Mouse (Mus musculus) erythroblast, adult 5-6 weeks (primary cell): ENCODE data around the gene Fubp3. TPM values are rescaled to one million over a fixed set of nuclear protein-coding genes. Genes with fewer than 3 reads are reported as not detected.

Source experiments
- ATAC-seq: replicated peaks from 2 replicates; pipeline ENCODE4 v1.8.0; 2016; ENCODE audit warnings: moderate number of reproducible peaks, mild to moderate bottlenecking, moderate TSS enrichment, inconsistent platforms; ENCODE audit not compliant: poor library complexity, low FRiP score, severe bottlenecking
- total RNA-seq, 2 experiments: library from RNA; stranded (forward) in 1 of 2; stranded (reverse) in 1 of 2; fragments of 150-400 nt in 1 of 2; fragments of 200-764, 138-1000 nt in 1 of 2; gene quantifications; 2 replicates each; pipeline versions ENCODE4 v1.2.3 to v1.2.4; 2015 to 2017; ENCODE audit warnings: low replicate concordance in 2 of 2

Fubp3 gene
- total RNA-seq, 2 experiments from 2014 or later = 8.3 to 9.9 TPM

DNA sequence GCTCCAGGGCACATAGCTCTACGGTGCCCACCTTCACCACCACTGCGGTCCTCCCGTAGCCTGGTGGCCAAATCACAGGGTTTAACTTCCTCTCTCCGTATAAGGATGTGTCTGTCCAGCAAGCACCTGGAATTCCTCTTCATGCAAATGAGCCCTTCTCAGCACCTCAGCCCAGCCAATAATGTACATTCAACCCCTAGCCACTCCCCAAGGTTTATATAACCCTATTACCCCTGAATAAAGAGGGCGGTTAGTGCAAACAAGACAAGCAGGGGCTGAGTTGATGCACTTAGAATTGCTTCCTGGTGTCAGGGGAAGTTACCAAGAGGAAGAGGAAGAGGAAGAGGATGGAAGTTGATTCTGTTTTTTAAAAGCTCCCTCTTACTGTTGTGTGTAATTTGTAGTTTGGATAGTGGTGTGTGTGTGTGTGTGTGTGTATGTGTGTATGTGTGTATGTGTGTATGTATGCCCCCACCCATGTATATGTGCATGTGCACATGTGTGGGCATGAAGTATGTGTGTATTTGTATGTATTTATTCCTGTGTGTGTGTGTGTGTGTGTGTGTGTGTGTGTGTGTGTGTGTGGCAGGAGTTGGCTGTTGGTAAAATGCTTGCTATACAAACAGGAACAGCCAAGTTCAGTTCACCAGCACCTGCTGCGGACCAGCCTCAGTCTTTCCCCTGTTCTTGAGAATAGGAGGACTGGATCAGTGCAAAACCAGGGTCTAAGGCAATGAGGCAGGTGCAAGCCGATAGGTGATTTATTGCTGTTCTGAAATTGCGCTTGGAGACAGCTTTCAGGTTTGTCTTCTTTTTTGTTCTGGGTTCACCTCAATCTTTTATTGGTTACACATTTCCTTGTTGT is 90.7 kb downstream of the Fubp3 start:
- no peak for ATAC-seq

DNA sequence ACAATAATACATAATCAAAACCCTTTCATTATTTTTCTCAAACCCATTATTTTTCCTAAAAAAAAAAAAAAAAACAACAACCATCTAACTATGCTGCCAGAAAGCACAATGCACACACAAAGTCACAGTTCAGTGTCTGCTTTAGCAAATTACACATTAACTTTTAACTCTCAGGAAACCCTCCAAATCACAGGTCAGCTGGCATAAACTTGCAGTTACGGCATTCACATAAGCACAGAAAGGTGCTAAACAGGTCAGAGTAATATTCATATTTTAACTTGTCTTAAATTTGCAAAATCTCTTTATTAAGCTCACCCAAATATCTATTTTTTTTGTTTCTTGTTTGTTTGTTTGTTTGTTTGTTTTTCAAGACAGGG is 91.3 kb downstream of the Fubp3 start:
- no peak for ATAC-seq

Other genes with a start within 250 kb of the Fubp3 start
- 18.4 and 33.2 TPM in 2 replicates for gene Ass1, start 102.4 kb upstream of the Fubp3 start, total RNA-seq (2015; ENCODE audit: low replicate concordance)
- 3.7 and 17.6 TPM in 2 replicates for gene Ass1, start 102.4 kb upstream of the Fubp3 start, total RNA-seq (2017; ENCODE audit: low replicate concordance)
- gene Prdm12, start 67.4 kb downstream of the Fubp3 start, total RNA-seq (2015; ENCODE audit: low replicate concordance) = not detected in 2 replicates
- gene Prdm12, start 67.4 kb downstream of the Fubp3 start, total RNA-seq (2017; ENCODE audit: low replicate concordance) = not detected in 2 replicates
- gene Exosc2, start 98.1 kb downstream of the Fubp3 start, total RNA-seq (2015; ENCODE audit: low replicate concordance) = 9.6 and 9.8 TPM in 2 replicates
- gene Exosc2, start 98.1 kb downstream of the Fubp3 start, total RNA-seq (2017; ENCODE audit: low replicate concordance) = 9.2 and 9.8 TPM in 2 replicates
- 13.8 and 14.0 TPM in 2 replicates for gene Abl1, start 115.7 kb downstream of the Fubp3 start, total RNA-seq (2015; ENCODE audit: low replicate concordance)
- gene Abl1, start 115.7 kb downstream of the Fubp3 start, total RNA-seq (2017; ENCODE audit: low replicate concordance) = 9.5 and 13.4 TPM in 2 replicates
- not detected in 2 replicates for gene Qrfp, start 237.9 kb downstream of the Fubp3 start, total RNA-seq (2015; ENCODE audit: low replicate concordance)
- gene Qrfp, start 237.9 kb downstream of the Fubp3 start, total RNA-seq (2017; ENCODE audit: low replicate concordance) = not detected in 2 replicates